In the genomic region with DNA sequence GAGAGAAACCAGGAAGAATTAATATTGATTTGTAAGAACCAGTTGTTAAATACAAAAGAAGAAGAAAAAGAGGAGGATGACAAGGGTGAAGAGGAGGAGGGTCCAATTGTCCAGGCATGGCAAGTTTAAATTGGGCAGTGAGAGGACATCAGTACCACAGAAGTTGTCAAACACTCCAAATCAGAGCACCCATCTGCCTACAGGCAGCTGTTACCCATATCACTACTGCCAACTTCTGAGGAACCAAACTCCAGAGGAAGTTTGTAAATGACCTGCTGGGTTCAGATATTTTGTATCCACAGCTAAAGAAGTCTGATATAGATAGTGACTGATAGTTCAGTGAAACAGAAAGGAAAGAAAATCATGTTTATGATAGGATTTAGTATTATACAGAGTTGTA, we compare ENCODE assay signal across 30 mouse cellular contexts.
"Had no signal": no experiment of that assay in that cellular context is flagged by ENCODE, and none has a peak within 500 bp of the region (broad histone marks: within the 10 kb centered on the region; RNA-seq: fewer than 3 reads in every experiment).

No protein-coding gene starts in this region.

- H3K36me3 ChIP-seq: heart, embryonic 10.5 days; heart, embryonic 12.5 days; heart, embryonic 13.5 days; heart, embryonic 15.5 days; hindbrain, embryonic 10.5 days; hindbrain, embryonic 12.5 days; hindbrain, embryonic 13.5 days; hindbrain, embryonic 15.5 days; intestine, embryonic 15.5 days; kidney, embryonic 15.5 days had no signal

- DNase-seq: heart, postnatal 10 days; heart, postnatal 14 days; heart, postnatal 36 days; heart, postnatal 4 days; kidney, adult 11 months; kidney, adult 18-20 months; kidney, adult 2 months; kidney, adult 8-10 months; kidney, adult 9 months; kidney, postnatal 10 days; kidney, postnatal 14 days; kidney, postnatal 25 days; kidney, postnatal 36 days; kidney, postnatal 4 days; layer of hippocampus, adult 9-11 months; layer of hippocampus, postnatal 36 days had no signal

- H3K27me3 ChIP-seq: heart, embryonic 12.5 days; heart, embryonic 13.5 days; heart, embryonic 15.5 days; hindbrain, embryonic 12.5 days; hindbrain, embryonic 13.5 days; hindbrain, embryonic 15.5 days; intestine, embryonic 15.5 days; kidney, embryonic 15.5 days had no signal

- H3K4me3 ChIP-seq: heart, embryonic 10.5 days; heart, embryonic 12.5 days; heart, embryonic 13.5 days; heart, embryonic 15.5 days; hindbrain, embryonic 10.5 days; hindbrain, embryonic 12.5 days; hindbrain, embryonic 13.5 days; hindbrain, embryonic 15.5 days; intestine, embryonic 15.5 days; kidney, embryonic 15.5 days; layer of hippocampus, adult 2 months; left cerebral cortex, adult 2 months had no signal

- H3K4me2 ChIP-seq: heart, embryonic 11.5 days; heart, embryonic 12.5 days; heart, embryonic 13.5 days; heart, embryonic 15.5 days; hindbrain, embryonic 12.5 days; hindbrain, embryonic 13.5 days; hindbrain, embryonic 14.5 days; hindbrain, embryonic 15.5 days; intestine, embryonic 15.5 days; kidney, embryonic 15.5 days had no signal
